Mouse (Mus musculus) heart, adult 9 months (tissue): ENCODE data around the gene Ncapg2.

Experiments used
- DNase-seq, 2 experiments: peaks; one replicate each; pipeline ENCODE4 v3.0.0; 2022; ENCODE audit warnings: low spot score in 2 of 2

Gene Ncapg2

GRCm38 (mm10) chr12:116442184-116442583 is 37.0 kb downstream of the Ncapg2 start:
- no peak for DNase-seq

DNA sequence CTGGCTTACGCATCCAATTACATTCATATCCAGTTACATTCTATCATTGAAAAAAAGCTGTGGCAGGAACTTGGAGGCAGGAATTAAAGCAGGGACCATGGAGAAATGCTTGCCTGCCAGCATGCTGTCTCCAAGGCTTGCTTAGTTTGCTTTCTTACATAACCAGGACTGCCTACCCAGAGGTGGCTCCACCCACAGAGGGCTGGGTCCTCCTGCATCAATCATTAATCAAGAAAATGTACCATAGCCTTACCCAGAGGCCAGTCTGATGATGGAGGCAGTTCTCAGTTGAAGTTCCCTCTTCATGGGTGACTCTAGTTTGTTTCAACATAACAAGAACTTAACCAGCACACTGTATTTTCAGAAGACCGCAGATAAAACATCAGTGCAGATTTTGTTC is 44.3 kb downstream of the Ncapg2 start:
- no peak for DNase-seq

GRCm38 (mm10) chr12:116460379-116461065 is 55.3 kb downstream of the Ncapg2 start:
- no peak for DNase-seq

DNA sequence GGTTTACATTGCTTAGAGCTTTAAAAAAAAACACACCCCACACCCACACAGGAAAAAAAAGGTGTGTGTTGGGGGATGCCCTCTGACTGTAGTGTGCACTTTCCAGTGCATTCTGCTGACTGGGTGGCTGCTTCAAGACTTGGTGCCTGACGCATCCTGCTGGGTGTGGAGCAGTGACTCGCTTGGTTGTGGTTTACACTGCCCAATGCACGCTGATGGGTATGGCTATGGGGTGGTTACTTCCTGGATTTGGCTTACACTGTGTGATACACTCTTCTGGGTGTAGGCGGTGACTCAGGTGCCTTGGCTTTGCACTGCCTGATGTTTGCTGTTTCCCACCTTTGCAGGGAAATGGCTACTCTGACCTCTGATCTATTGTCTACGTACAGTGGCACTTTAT is 61.8 kb downstream of the Ncapg2 start:
- DNase-seq: no peak

- DNase-seq: no peak
Measured at GRCm38 (mm10) chr12:116468348-116468747, 63.1 kb downstream of the Ncapg2 start.

DNA sequence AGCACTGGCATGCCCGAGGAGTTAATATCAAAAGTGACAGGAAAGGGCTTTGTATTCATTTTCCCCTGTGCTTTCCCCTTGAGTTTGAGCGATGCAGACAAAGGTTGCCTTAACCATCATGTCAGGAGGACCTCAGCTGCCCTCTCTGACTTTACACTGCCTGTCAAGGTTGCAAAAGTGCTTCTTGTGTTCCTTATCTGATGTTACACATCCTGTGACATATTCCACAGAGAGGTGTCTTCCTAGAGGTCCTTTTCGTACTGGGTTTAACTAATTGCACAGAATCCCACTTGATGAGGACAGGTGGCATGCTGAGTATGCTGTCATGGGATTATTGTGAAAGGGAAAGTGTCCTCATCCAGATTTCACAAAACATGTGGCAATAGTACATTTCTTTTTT is 63.9 kb downstream of the Ncapg2 start:
- DNase-seq: no peak

GRCm38 (mm10) chr12:116473264-116473663 is 68.1 kb downstream of the Ncapg2 start:
- DNase-seq: no peak

DNA sequence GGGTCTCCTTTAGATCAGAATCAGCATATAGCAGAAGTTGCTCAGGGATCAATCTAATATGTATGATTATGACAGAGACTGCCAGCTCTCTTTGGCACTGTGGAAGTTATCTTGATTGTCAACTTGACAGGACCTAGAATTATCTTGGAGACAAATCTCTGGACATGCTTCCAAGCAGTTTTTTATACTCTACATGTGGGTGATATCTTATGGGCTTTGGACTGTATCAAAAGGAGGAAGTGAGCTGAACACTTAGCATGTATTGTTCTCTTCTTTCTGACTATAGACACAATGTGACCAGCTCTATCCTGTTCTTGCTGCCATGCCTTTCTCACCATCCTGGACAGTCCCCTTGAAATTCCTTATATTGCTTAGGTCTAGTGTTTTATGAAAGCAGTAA is 68.6 kb downstream of the Ncapg2 start:
- no peak for DNase-seq

GRCm38 (mm10) chr12:116474676-116475075 is 69.5 kb downstream of the Ncapg2 start:
- no peak for DNase-seq

DNA sequence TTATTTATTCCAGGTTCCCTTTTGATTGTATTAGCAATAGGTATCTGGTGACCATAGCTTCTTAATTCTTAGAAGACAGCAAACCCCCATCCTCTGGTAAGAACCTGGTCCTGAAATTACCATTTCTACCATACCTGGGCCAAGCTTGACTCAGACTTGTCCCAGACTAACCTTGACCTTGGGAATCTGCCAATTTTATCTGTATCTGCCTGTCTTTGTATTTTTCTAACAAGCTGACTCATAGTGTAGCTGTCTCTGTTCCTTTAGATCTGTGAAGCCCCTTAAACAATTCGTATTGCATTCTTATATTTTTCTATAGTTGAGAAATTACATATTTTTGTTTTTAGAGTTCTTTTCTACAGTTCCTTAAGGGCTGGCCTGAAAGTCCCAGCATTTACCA is 73.6 kb downstream of the Ncapg2 start:
- DNase-seq: no peak

- DNase-seq: no peak
Measured at GRCm38 (mm10) chr12:116481921-116482320, 76.7 kb downstream of the Ncapg2 start.

- no peak for DNase-seq
Measured at GRCm38 (mm10) chr12:116483581-116483980, 78.4 kb downstream of the Ncapg2 start.

DNA sequence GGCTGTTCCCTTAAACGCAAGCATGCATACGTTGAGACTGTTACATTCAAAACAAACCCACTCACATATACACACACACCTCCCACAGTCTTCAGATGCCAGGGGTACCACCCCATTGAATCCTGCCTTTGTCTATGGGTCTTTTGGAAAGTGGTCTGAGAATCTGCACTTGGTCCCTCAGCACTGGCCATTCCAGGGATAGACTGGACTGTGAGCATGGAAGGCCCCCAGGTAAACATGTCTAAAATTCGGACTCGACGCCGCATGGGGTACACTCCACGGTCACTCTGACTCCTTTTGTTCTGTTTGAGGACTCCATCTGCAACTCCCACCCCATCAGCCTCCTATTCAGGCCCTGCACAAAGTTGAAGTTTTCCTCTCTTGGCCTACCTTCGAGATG is 79.8 kb downstream of the Ncapg2 start:
- DNase-seq: no peak

DNA sequence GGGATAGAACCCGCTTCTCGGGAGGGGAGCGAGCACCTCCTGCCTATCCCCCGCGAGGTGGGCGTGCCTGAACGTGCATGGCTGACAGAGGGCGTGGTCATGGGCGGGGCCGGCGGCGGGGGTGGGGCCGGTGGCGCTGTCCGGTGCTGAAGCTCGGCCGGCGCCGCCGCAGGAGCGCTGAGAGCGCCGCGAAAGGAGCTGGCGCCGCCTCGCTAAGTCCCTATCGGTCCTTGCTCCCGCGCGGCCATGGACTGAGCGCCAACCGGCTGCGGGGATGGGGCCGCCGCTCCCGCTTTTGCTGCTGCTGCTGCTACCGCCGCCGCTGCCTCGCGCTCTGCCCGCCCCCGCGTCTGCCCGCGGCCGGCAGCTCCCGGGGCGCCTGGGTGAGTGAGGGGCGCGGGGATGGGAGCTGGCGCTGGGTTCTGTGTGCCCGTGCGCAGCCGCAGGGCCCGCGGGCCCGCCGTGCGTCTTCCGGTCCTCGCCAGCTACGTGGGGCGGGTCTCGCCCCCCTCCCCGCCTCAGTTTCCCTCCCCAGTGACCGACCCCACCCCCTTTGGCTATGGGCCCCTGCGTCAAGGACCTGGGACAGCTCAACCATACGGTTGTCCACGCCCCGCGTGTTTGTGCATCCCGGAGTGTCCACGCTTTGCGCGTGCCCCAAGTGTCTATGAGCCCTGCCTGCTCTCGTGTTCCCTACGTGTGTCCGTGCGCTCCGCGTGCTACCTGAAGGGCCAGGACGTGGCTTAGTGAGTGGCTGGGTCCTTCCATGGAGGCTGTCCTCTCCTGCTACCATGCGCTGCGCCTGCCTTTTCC is 80.6 kb downstream of the Ncapg2 start, which contains the start of gene Ptprn2:
Gene Ptprn2, plus strand, starts transcription at position 130 of the 813 bp plus-strand sequence.
- no peak for DNase-seq

DNA sequence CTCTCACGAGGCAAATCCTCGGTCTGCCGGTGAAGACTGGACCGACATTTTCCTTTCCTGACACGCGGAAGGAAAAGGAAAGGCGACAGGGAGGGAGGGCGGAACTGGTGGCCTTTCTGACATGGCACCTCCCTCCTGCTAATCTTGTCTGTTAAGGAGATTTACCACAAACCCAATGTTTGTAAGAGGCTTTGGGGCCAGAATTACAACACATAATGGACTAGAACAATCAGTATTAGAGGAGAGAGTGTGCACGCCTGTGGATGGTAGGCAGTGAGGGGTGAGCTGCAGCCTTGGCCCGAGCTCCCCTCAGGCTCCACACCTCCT is 81.2 kb downstream of the Ncapg2 start:
- no peak for DNase-seq

DNA sequence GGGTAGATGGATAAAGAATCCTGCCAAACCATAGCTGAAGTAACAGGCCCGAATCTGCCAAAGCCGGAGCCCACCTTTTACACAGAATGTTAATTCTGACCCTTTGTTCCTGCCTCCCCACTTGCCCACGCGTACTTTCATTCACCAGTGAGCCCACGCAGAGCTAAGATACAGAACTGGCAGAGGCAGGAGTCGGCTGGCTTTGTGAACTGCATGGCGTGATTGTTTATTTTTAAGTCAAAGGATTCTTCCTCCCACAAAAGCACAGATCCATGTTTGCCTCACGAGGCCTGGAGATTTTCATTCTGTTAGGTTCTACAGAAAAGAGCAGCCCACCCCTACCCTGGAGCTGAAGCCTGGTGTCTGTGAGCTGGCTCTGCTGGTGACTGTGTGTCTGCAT is 83.6 kb downstream of the Ncapg2 start:
- no peak for DNase-seq

GRCm38 (mm10) chr12:116490575-116491356 is 85.6 kb downstream of the Ncapg2 start:
- DNase-seq: no peak

DNA sequence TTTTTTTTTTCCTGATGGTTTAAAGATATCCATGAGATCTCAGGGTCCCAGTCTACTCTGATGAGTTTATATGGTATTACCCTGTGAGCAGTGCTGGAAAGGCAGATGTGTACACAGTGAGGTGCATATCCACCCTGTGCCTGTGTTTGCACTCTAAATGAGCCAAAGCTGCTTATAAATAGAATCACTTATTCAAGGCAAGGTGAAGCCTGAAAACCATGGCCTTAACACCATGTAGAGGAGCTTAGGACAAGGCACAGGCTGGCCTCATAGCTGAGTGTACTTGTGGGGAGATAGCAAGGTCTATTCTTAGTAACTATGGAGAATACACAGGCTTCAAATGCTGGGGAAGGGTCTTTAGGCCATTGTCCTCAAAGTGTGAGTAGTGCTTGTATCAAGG is 93.5 kb downstream of the Ncapg2 start:
- no peak for DNase-seq

- DNase-seq: no peak
Measured at GRCm38 (mm10) chr12:116500652-116501051, 95.5 kb downstream of the Ncapg2 start.

DNA sequence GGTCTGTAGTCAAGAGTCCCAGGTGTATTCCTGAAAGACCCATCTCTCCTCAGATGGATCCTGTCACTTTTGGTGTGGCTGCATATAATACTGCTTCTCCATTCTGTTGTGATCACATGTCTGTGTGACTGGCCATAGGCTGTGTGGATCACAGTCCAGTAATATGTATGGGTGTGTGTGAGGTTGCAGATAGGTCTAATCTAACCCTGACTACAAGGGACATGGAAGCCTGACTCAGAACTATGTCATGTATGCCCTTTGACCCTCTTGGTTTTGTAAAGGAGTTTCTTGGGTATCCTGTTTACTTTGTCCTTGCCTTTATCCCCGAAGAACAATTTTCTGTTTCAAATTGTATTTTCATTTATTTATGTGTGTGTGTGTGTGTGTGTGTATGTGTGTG is 107.3 kb downstream of the Ncapg2 start:
- no peak for DNase-seq
